Mouse (Mus musculus): Measurements from ENCODE around the gene Uck1.

DNA sequence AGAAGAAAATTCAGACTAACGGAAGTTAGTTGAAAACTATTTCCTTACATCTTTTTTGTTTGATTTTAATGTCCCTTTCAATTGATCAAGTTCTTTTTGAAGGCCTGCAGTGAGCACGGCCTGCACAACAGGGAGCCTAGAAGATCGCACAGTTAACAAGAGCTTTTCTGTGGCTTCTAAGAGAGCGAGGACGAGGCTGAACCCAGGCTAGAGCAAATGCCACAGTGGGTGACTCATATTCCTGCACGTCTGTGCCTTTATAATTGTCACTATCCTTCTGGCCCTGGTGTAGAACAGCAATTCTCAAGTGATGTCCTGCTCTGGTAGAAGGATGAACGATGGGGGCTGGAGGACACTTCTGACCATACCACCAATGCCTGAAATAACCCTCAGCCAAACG is 42.3 kb downstream of the Uck1 start:
- TF ChIP-seq TCF12 (IDR thresholded peaks at IDR 0.05; ENCODE audit: insufficient read depth, poor library complexity, severe bottlenecking) (no peak), POLR2A (IDR thresholded peaks at IDR 0.05; ENCODE audit: insufficient read length, low read depth) (no peak), MYOD1 (IDR thresholded peaks at IDR 0.05; ENCODE audit: control insufficient read depth in 1 of 3, insufficient read length in 2 of 3, low read depth in 2 of 3) (no peak), REST (IDR thresholded peaks at IDR 0.05; ENCODE audit: insufficient read depth, insufficient read length) (no peak), CEBPB (IDR thresholded peaks at IDR 0.05; ENCODE audit: insufficient read depth, poor library complexity, severe bottlenecking) (no peak)

All from myocyte (in vitro differentiated cells).